Comparison of ENCODE assay signal across 8 mouse cellular contexts in the genomic region with DNA sequence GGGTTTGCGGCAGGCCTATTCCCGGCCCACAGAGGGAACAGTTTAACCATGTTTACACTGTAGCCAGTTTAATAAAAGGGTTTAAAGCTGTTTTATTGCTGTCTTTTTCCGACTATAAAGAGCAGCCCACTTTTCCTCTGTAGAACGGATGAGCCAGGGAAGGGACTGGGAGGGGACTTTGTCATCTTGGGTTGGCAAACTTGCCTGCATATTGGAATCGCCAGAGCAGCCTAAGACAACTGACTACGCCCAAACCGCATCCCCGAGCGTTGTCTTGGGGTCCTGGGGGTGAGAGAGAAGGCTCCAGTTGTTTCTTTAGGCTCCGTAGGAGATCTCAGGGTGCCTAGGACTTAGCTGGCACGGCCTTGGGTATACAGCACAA. TPM values are rescaled to one million over a fixed set of nuclear protein-coding genes. Genes with fewer than 3 reads are reported as not detected.
DNase-seq lines count a peak whose midpoint lies in the region; ATAC-seq and TF ChIP-seq lines count a peak whose summit lies in the region.

No protein-coding gene starts in this region.

- peaks cover 12% of the 10 kb centered on the region; the same call in 1 of the 2 replicates for H3K4me1 ChIP-seq in kidney, adult 2 months (ENCODE audit: control insufficient read depth, insufficient read depth, low read length)
- peaks cover 7 to 17% of the 10 kb centered on the region in 2 experiments for H3K4me1 ChIP-seq in MEL (ENCODE audit: control insufficient read depth in 1 of 2, insufficient read depth in 2 of 2, low read length in 2 of 2)
- H3K4me1 ChIP-seq in forebrain, embryonic 10.5 days, result peaks cover 23% of the 10 kb centered on the region
- peaks cover 30% of the 10 kb centered on the region for H3K4me1 ChIP-seq in liver, embryonic 12.5 days

- H3K9ac ChIP-seq in MEL (ENCODE audit: control insufficient read depth, low read depth, low read length, poor library complexity, severe bottlenecking), result peak overlapping the region; percentile 99
- peak overlapping the region; percentile 91 for H3K9ac ChIP-seq in liver, embryonic 12.5 days

- DNase-seq in kidney, adult 2 months, result no peak
- DNase-seq in kidney, adult 8-10 months, result no peak
- DNase-seq in MEL (ENCODE audit: low read depth, low spot score), result peak; percentile 57
- no peak for DNase-seq in forebrain, embryonic 10.5 days (ENCODE audit: extremely low spot score, low spot score)
- peak; percentile 12 for DNase-seq in thymus, postnatal 0 days (ENCODE audit: low spot score)
- no peak for DNase-seq in gastrocnemius, postnatal 14 days
- DNase-seq in right cerebral cortex, postnatal 10 days (ENCODE audit: low spot score in 2 of 2), result no peak

- H3K9me3 ChIP-seq in MEL (replicated peaks; ENCODE audit: insufficient read depth, low read length), result no peaks in the 10 kb centered on the region
- H3K9me3 ChIP-seq in forebrain, embryonic 10.5 days, result no peaks in the 10 kb centered on the region
- H3K9me3 ChIP-seq in liver, embryonic 12.5 days (replicated peaks), result no peaks in the 10 kb centered on the region

- TF ChIP-seq CTCF in kidney, adult 2 months (conservative IDR thresholded peaks at IDR 0.05; ENCODE audit: insufficient read depth, insufficient read length, low read depth, low read length), result no peak
- TF ChIP-seq CTCF in MEL (IDR thresholded peaks at IDR 0.05 in 2 of 3, conservative IDR thresholded peaks at IDR 0.05 in 1 of 3; ENCODE audit: control insufficient read depth in 1 of 3, insufficient read depth in 1 of 3, low read depth in 2 of 3, low read length in 3 of 3, poor library complexity in 1 of 3, severe bottlenecking in 1 of 3), result no peak

- H3K27me3 ChIP-seq in kidney, adult 2 months (replicated peaks; ENCODE audit: control insufficient read depth, insufficient read depth, low read length), result no peaks in the 10 kb centered on the region
- no peaks in the 10 kb centered on the region for H3K27me3 ChIP-seq in MEL (ENCODE audit: control insufficient read depth in 1 of 2, insufficient read depth in 2 of 2, low read length in 2 of 2)
- no peaks in the 10 kb centered on the region for H3K27me3 ChIP-seq in forebrain, embryonic 10.5 days (ENCODE audit: poor library complexity, severe bottlenecking)
- H3K27me3 ChIP-seq in liver, embryonic 12.5 days (replicated peaks), result no peaks in the 10 kb centered on the region

- ATAC-seq in liver, embryonic 12.5 days, result peak; percentile 20; the same call in 1 of the 2 replicates

- H3K4me3 ChIP-seq in kidney, adult 2 months (ENCODE audit: insufficient read depth, low read depth, low read length), result peak overlapping the region; percentile 95
- H3K4me3 ChIP-seq in MEL (ENCODE audit: control insufficient read depth in 1 of 2, insufficient read depth in 1 of 2, low read depth in 2 of 2, low read length in 2 of 2), result peak overlapping the region; percentile 99 to 100
- H3K4me3 ChIP-seq in forebrain, embryonic 10.5 days, result peak overlapping the region; percentile 92
- H3K4me3 ChIP-seq in liver, embryonic 12.5 days, result peak overlapping the region; percentile 93

- H3K4me2 ChIP-seq in liver, embryonic 12.5 days, result peak overlapping the region; percentile 91

- H3K79me2 ChIP-seq in MEL (ENCODE audit: control insufficient read depth, insufficient read depth, low read length, poor library complexity), result peaks cover 12% of the 10 kb centered on the region

- TF ChIP-seq RAD21 in MEL (IDR thresholded peaks at IDR 0.05; ENCODE audit: low read depth, low read length), result no peak

- peak overlapping the region; percentile 55 for H3K27ac ChIP-seq in kidney, adult 2 months (ENCODE audit: insufficient read depth, low read depth, low read length)
- peak overlapping the region; percentile 39 for H3K27ac ChIP-seq in MEL (ENCODE audit: control insufficient read depth, low read depth, low read length)
- peak overlapping the region; percentile 98 for H3K27ac ChIP-seq in forebrain, embryonic 10.5 days
- H3K27ac ChIP-seq in liver, embryonic 12.5 days, result peak overlapping the region; percentile 96

- no peak for TF ChIP-seq POLR2A in kidney, adult 2 months (IDR thresholded peaks at IDR 0.05; ENCODE audit: low read depth, low read length)
- no peak for TF ChIP-seq POLR2A in MEL (IDR thresholded peaks at IDR 0.05; ENCODE audit: control insufficient read depth in 1 of 2, insufficient read depth in 1 of 2, low read depth in 1 of 2, low read length in 2 of 2, poor library complexity in 1 of 2)

- H3K36me3 ChIP-seq in kidney, adult 2 months (ENCODE audit: control insufficient read depth, insufficient read depth, low read length), result no peaks in the 10 kb centered on the region
- peaks cover 0 to 16% of the 10 kb centered on the region in 2 experiments; a peak in 2 of 4 replicates for H3K36me3 ChIP-seq in MEL (ENCODE audit: control insufficient read depth in 1 of 2, insufficient read depth in 2 of 2, low read length in 2 of 2)
- peaks cover 38% of the 10 kb centered on the region for H3K36me3 ChIP-seq in forebrain, embryonic 10.5 days (replicated peaks)
- peaks cover 34% of the 10 kb centered on the region for H3K36me3 ChIP-seq in liver, embryonic 12.5 days

- WGBS in kidney, adult 2 months, result under 1% methylated on average over 11 of the region's 11 CpGs
- WGBS in forebrain, embryonic 10.5 days, result under 1% methylated on average over 11 of the region's 11 CpGs
- 2% methylated on average over 11 of the region's 11 CpGs for WGBS in liver, embryonic 12.5 days (ENCODE audit: insufficient replicate concordance)

- intact Hi-C loops in gastrocnemius, postnatal 14 days (cut with DNase I; ENCODE audit: low total_unique reads), result no loop called here

- TF ChIP-seq EP300 in MEL (IDR thresholded peaks at IDR 0.05; ENCODE audit: low read depth in 1 of 2, low read length in 2 of 2), result no peak

TF ChIP-seq in MEL, 35 proteins besides CTCF, POLR2A, EP300 and RAD21:
- TF ChIP-seq ZC3H11A (IDR thresholded peaks at IDR 0.05; ENCODE audit: low read depth, low read length) (no peak), MEF2A (IDR thresholded peaks at IDR 0.05; ENCODE audit: extremely low read depth, insufficient replicate concordance, low read depth, low read length, poor library complexity, severe bottlenecking) (no peak), SIN3A (IDR thresholded peaks at IDR 0.05; ENCODE audit: low read length) (no peak), ZKSCAN1 (IDR thresholded peaks at IDR 0.05; ENCODE audit: low read depth, low read length) (no peak)

RNA-seq across cellular contexts. Expression of gene Zfp282, which starts 1.1 kb away (rescaled TPM):
- polyA plus RNA-seq in kidney, adult 2 months (2012; rRNA removed), result 6.2 and 7.0 TPM in 2 replicates
- 8.2 and 8.5 TPM in 2 replicates for total RNA-seq in MEL (2012; rRNA removed)
- polyA plus RNA-seq in MEL (2012; ENCODE audit: insufficient read depth in 1 of 2, insufficient read length in 2 of 2, low read depth in 1 of 2, low replicate concordance in 2 of 2, missing spikeins in 1 of 2), result 10 to 100 TPM in 1 of 2 experiments, not detected in 1; 13.8 TPM
- polyA plus RNA-seq in forebrain, embryonic 10.5 days (2016; fragmentation: Nextera tagmentation; extraction: Ambion mirVana), result 14.7 and 15.0 TPM in 2 replicates
- 6.2 and 6.5 TPM in 2 replicates for polyA plus RNA-seq in liver, embryonic 12.5 days (2016; fragmentation: Nextera tagmentation; extraction: Ambion mirVana)
- 9.5 and 10.1 TPM in 2 replicates for polyA plus RNA-seq in thymus, postnatal 0 days (2015; fragmentation: Nextera tagmentation; extraction: Ambion mirVana)
- 1 to 10 TPM; 7.4 to 7.5 TPM for total RNA-seq in gastrocnemius, postnatal 14 days (2021)

RNA-seq across cellular contexts. Expression of gene Zfp212, which starts 42.2 kb away (rescaled TPM):
- polyA plus RNA-seq in kidney, adult 2 months (2012; rRNA removed), result 8.1 and 8.5 TPM in 2 replicates
- 7.1 and 7.4 TPM in 2 replicates for total RNA-seq in MEL (2012; rRNA removed)
- polyA plus RNA-seq in MEL (2012; ENCODE audit: insufficient read depth in 1 of 2, insufficient read length in 2 of 2, low read depth in 1 of 2, low replicate concordance in 2 of 2, missing spikeins in 1 of 2), result 10 to 100 TPM in 1 of 2 experiments, not detected in 1; 17.5 TPM
- polyA plus RNA-seq in forebrain, embryonic 10.5 days (2016; fragmentation: Nextera tagmentation; extraction: Ambion mirVana), result 19.6 and 20.2 TPM in 2 replicates
- polyA plus RNA-seq in liver, embryonic 12.5 days (2016; fragmentation: Nextera tagmentation; extraction: Ambion mirVana), result 6.6 and 7.6 TPM in 2 replicates
- 21.1 and 23.6 TPM in 2 replicates for polyA plus RNA-seq in thymus, postnatal 0 days (2015; fragmentation: Nextera tagmentation; extraction: Ambion mirVana)
- total RNA-seq in gastrocnemius, postnatal 14 days (2021), result 1 to 10 TPM; 7.8 to 8.8 TPM

RNA-seq across cellular contexts. Expression of gene Zfp398, which starts 42.7 kb away (rescaled TPM):
- 7.2 and 9.0 TPM in 2 replicates for polyA plus RNA-seq in kidney, adult 2 months (2012; rRNA removed)
- 4.2 and 4.7 TPM in 2 replicates for total RNA-seq in MEL (2012; rRNA removed)
- 1 to 10 TPM in 1 of 2 experiments, not detected in 1; 9.5 TPM for polyA plus RNA-seq in MEL (2012; ENCODE audit: insufficient read depth in 1 of 2, insufficient read length in 2 of 2, low read depth in 1 of 2, low replicate concordance in 2 of 2, missing spikeins in 1 of 2)
- 8.2 and 8.9 TPM in 2 replicates for polyA plus RNA-seq in forebrain, embryonic 10.5 days (2016; fragmentation: Nextera tagmentation; extraction: Ambion mirVana)
- 3.0 and 3.7 TPM in 2 replicates for polyA plus RNA-seq in liver, embryonic 12.5 days (2016; fragmentation: Nextera tagmentation; extraction: Ambion mirVana)
- polyA plus RNA-seq in thymus, postnatal 0 days (2015; fragmentation: Nextera tagmentation; extraction: Ambion mirVana), result 8.6 and 11.1 TPM in 2 replicates
- 1 to 10 TPM; 4.3 to 4.7 TPM for total RNA-seq in gastrocnemius, postnatal 14 days (2021)

RNA-seq across cellular contexts. Expression of gene Zfp786, which starts 47.5 kb away (rescaled TPM):
- 0.19 and 0.37 TPM in 2 replicates for polyA plus RNA-seq in kidney, adult 2 months (2012; rRNA removed)
- 1.2 and 2.0 TPM in 2 replicates for total RNA-seq in MEL (2012; rRNA removed)
- polyA plus RNA-seq in MEL (2012; ENCODE audit: insufficient read depth in 1 of 2, insufficient read length in 2 of 2, low read depth in 1 of 2, low replicate concordance in 2 of 2, missing spikeins in 1 of 2), result 1 to 10 TPM in 1 of 2 experiments, not detected in 1; 1.3 TPM
- polyA plus RNA-seq in forebrain, embryonic 10.5 days (2016; fragmentation: Nextera tagmentation; extraction: Ambion mirVana), result 6.9 and 7.8 TPM in 2 replicates
- 0.99 and 1.0 TPM in 2 replicates for polyA plus RNA-seq in liver, embryonic 12.5 days (2016; fragmentation: Nextera tagmentation; extraction: Ambion mirVana)
- polyA plus RNA-seq in thymus, postnatal 0 days (2015; fragmentation: Nextera tagmentation; extraction: Ambion mirVana), result 1.6 and 2.6 TPM in 2 replicates
- total RNA-seq in gastrocnemius, postnatal 14 days (2021), result under 1 TPM; 0.27 to 0.55 TPM

Comparison
In these comparisons a context has a peak if more than half of its experiments do, and no peak if none do; other contexts are left out.
1. DNase-seq: peak in MEL (single experiment) and thymus, postnatal 0 days (single experiment); none in kidney, adult 2 months (single experiment), kidney, adult 8-10 months (0 of 2), forebrain, embryonic 10.5 days (single experiment), gastrocnemius, postnatal 14 days (single experiment) and right cerebral cortex, postnatal 10 days (0 of 2).
2. H3K27ac ChIP-seq: peak in every context shown above with its lines; median percentile 98 in forebrain, embryonic 10.5 days; 96 in liver, embryonic 12.5 days; 55 in kidney, adult 2 months; 39 in MEL.
3. Peak in every context shown above with its lines, with median percentiles within 50 percentile points of each other: H3K4me3 ChIP-seq.